Mouse (Mus musculus) CH12.LX (cell line): Measurements from ENCODE around the gene Jdp2. TPM values are rescaled to one million over a fixed set of nuclear protein-coding genes. Genes with fewer than 3 reads are reported as not detected.
A peak's percentile ranks its signal among the peaks of the same experiment; 100 is the strongest.

Experiments
- DNase-seq: peaks from one replicate; pipeline ENCODE4 v3.0.0-alpha.2; 2013; ENCODE audit errors: extremely low read depth
- H3K27ac ChIP-seq: 2 replicates; pipeline ENCODE4 v1.5.1; 2012; ENCODE audit warnings: low read depth, mild to moderate bottlenecking, control low read depth, moderate library complexity; ENCODE audit not compliant: insufficient read depth
- H3K27me3 ChIP-seq: replicated peaks from 2 replicates; pipeline ENCODE3; 2012; ENCODE audit warnings: inconsistent platforms
- H3K36me3 ChIP-seq, 2 experiments: replicated peaks in 1 of 2; 2 replicates each; pipeline versions ENCODE3 to v1.6.1; 2012; ENCODE audit warnings: inconsistent platforms in 1 of 2, low read length in 1 of 2, mild to moderate bottlenecking in 1 of 2, mixed read lengths in 1 of 2, moderate library complexity in 1 of 2; ENCODE audit not compliant: control insufficient read depth in 1 of 2, insufficient read depth in 1 of 2
- H3K4me1 ChIP-seq, 2 experiments: 2 replicates each; pipeline ENCODE4 v1.6.1; 2012; ENCODE audit warnings: inconsistent platforms in 1 of 2, moderate library complexity in 1 of 2; ENCODE audit not compliant: insufficient read depth in 2 of 2, control insufficient read depth in 1 of 2
- H3K4me2 ChIP-seq: 2 replicates; pipeline ENCODE4 v1.6.1; 2012; ENCODE audit warnings: low read depth, mild to moderate bottlenecking, control low read depth; ENCODE audit not compliant: poor library complexity, insufficient read depth, severe bottlenecking
- H3K4me3 ChIP-seq, 3 experiments: fragments of 150-350 bp in 1 of 3; sonication (generic) in 1 of 3; replicated peaks in 1 of 3; 2 replicates each; pipeline versions ENCODE3 to v1.5.1; 2011 to 2012; ENCODE audit warnings: low read depth in 2 of 3, low read length in 2 of 3, mild to moderate bottlenecking in 2 of 3, moderate library complexity in 2 of 3, control low read depth in 1 of 3, improper control_type of control experiment in 1 of 3, inconsistent platforms in 1 of 3, mixed read lengths in 1 of 3; ENCODE audit not compliant: poor library complexity in 1 of 3
- H3K79me2 ChIP-seq: replicated peaks from 2 replicates; pipeline ENCODE4 v1.6.1; 2012; ENCODE audit warnings: mild to moderate bottlenecking, moderate library complexity; ENCODE audit not compliant: control insufficient read depth, poor library complexity, insufficient read depth, severe bottlenecking; ENCODE audit errors: extremely low read depth
- H3K9ac ChIP-seq: 2 replicates; pipeline ENCODE4 v1.6.1; 2012; ENCODE audit warnings: low read depth, mild to moderate bottlenecking, control low read depth, moderate library complexity; ENCODE audit not compliant: insufficient read depth
- H3K9me3 ChIP-seq: replicated peaks from 2 replicates; pipeline ENCODE3; 2012; ENCODE audit warnings: low read length, inconsistent platforms, mixed read lengths
- BHLHE40 ChIP-seq: IDR thresholded peaks from 2 replicates; pipeline ENCODE4 v1.6.1; 2011; ENCODE audit warnings: mild to moderate bottlenecking, low read depth, low read length, improper control_type of control experiment
- CHD1 ChIP-seq: IDR thresholded peaks from 2 replicates; pipeline ENCODE4 v1.6.1; 2012; ENCODE audit warnings: low read depth, low read length, improper control_type of control experiment, inconsistent platforms
- CHD2 ChIP-seq: IDR thresholded peaks from 2 replicates; pipeline ENCODE4 v1.6.1; 2011; ENCODE audit warnings: low read length, improper control_type of control experiment
- CTCF ChIP-seq, 2 experiments: IDR thresholded peaks in 1 of 2; conservative IDR thresholded peaks in 1 of 2; 2 replicates each; pipeline ENCODE4 v1.5.1; 2011 to 2012; ENCODE audit warnings: low read depth in 2 of 2, low read length in 2 of 2, improper control_type of control experiment in 1 of 2, inconsistent platforms in 1 of 2, mild to moderate bottlenecking in 1 of 2, moderate library complexity in 1 of 2
- GABPA ChIP-seq: IDR thresholded peaks from 2 replicates; pipeline ENCODE4 v1.6.1; 2012; ENCODE audit warnings: low read depth, low read length, improper control_type of control experiment, inconsistent platforms; ENCODE audit not compliant: insufficient replicate concordance
- HCFC1 ChIP-seq: IDR thresholded peaks from 2 replicates; pipeline ENCODE4 v1.6.1; 2012; ENCODE audit warnings: low read depth, mild to moderate bottlenecking, inconsistent platforms, low read length, improper control_type of control experiment
- JUN ChIP-seq: IDR thresholded peaks from 2 replicates; pipeline ENCODE4 v1.6.1; 2011; ENCODE audit warnings: low read depth, mild to moderate bottlenecking, low read length, improper control_type of control experiment, moderate library complexity; ENCODE audit not compliant: insufficient read depth
- JUND ChIP-seq: conservative IDR thresholded peaks from 2 replicates; pipeline ENCODE4 v1.6.1; 2011; ENCODE audit warnings: low read depth, low read length, improper control_type of control experiment
- MAFK ChIP-seq: IDR thresholded peaks from 2 replicates; pipeline ENCODE4 v1.6.1; 2011; ENCODE audit warnings: low read length, improper control_type of control experiment; ENCODE audit not compliant: insufficient replicate concordance
- MAX ChIP-seq: IDR thresholded peaks from 2 replicates; pipeline ENCODE4 v1.6.1; 2011; ENCODE audit warnings: low read length, improper control_type of control experiment
- MAZ ChIP-seq: IDR thresholded peaks from 2 replicates; pipeline ENCODE4 v1.6.1; 2012; ENCODE audit warnings: low read depth, mild to moderate bottlenecking, inconsistent platforms, low read length, improper control_type of control experiment, moderate library complexity
- MEF2A ChIP-seq: IDR thresholded peaks from 2 replicates; pipeline ENCODE4 v1.6.1; 2014; ENCODE audit warnings: low read depth, mild to moderate bottlenecking, inconsistent platforms, low read length, improper control_type of control experiment, borderline replicate concordance
- MXI1 ChIP-seq: IDR thresholded peaks from 2 replicates; pipeline ENCODE4 v1.6.1; 2011; ENCODE audit warnings: mild to moderate bottlenecking, low read depth, low read length, improper control_type of control experiment
- NELFE ChIP-seq: IDR thresholded peaks from 2 replicates; pipeline ENCODE4 v1.6.1; 2011; ENCODE audit warnings: low read depth, low read length, improper control_type of control experiment
- NRF1 ChIP-seq: IDR thresholded peaks from 2 replicates; pipeline ENCODE4 v1.6.1; 2014; ENCODE audit warnings: low read depth, mild to moderate bottlenecking, inconsistent platforms, low read length, improper control_type of control experiment, moderate library complexity
- POLR2A ChIP-seq: IDR thresholded peaks from 2 replicates; pipeline ENCODE4 v1.6.1; 2011; ENCODE audit warnings: low read depth, mild to moderate bottlenecking, improper control_type of control experiment, low read length
- POLR2AphosphoS2 ChIP-seq: IDR thresholded peaks from 2 replicates; pipeline ENCODE4 v1.6.1; 2011; ENCODE audit warnings: low read depth, low read length, improper control_type of control experiment
- RAD21 ChIP-seq: IDR thresholded peaks from 2 replicates; pipeline ENCODE4 v1.6.1; 2011; ENCODE audit warnings: low read depth, mild to moderate bottlenecking, low read length, improper control_type of control experiment, moderate library complexity
- RCOR1 ChIP-seq: conservative IDR thresholded peaks from 2 replicates; pipeline ENCODE4 v1.6.1; 2012; ENCODE audit warnings: low read depth, mild to moderate bottlenecking, inconsistent platforms, low read length, improper control_type of control experiment
- SIN3A ChIP-seq: IDR thresholded peaks from 2 replicates; pipeline ENCODE4 v1.6.1; 2012; ENCODE audit warnings: low read length, improper control_type of control experiment, inconsistent platforms
- SMC3 ChIP-seq: IDR thresholded peaks from 2 replicates; pipeline ENCODE4 v1.6.1; 2011; ENCODE audit warnings: low read depth, low read length, improper control_type of control experiment
- TCF12 ChIP-seq: IDR thresholded peaks from 2 replicates; pipeline ENCODE4 v1.6.1; 2014; ENCODE audit warnings: low read depth, mild to moderate bottlenecking, inconsistent platforms, low read length, improper control_type of control experiment
- UBTF ChIP-seq: IDR thresholded peaks from 2 replicates; pipeline ENCODE4 v1.6.1; 2012; ENCODE audit warnings: low read depth, mild to moderate bottlenecking, inconsistent platforms, low read length, improper control_type of control experiment, moderate library complexity
- USF1 ChIP-seq: IDR thresholded peaks from 2 replicates; pipeline ENCODE4 v1.6.1; 2014; ENCODE audit warnings: low read depth, mild to moderate bottlenecking, inconsistent platforms, low read length, improper control_type of control experiment
- ZC3H11A ChIP-seq: IDR thresholded peaks from 2 replicates; pipeline ENCODE4 v1.6.1; 2012; ENCODE audit warnings: low read depth, mild to moderate bottlenecking, inconsistent platforms, low read length, improper control_type of control experiment
- ZNF384 ChIP-seq: IDR thresholded peaks from 2 replicates; pipeline ENCODE4 v1.6.1; 2012; ENCODE audit warnings: low read depth, low read length, improper control_type of control experiment, inconsistent platforms
- dilution Hi-C: fragments of 300-500 bp; cut with MboI; formaldehyde crosslinking; loops from 2 replicates; pipeline ENCODE4 v1.14.3; 2020; ENCODE audit warnings: low sequenced_read_pairs; ENCODE audit not compliant: extremely low pct_unique_long_range_greater_than_20kb, extremely low pct_ligation_motif_present
- in situ Hi-C: fragments of 300-500 bp; cut with MboI; formaldehyde crosslinking; loops from 3 replicates; pipeline ENCODE4 v1.14.3; 2019; ENCODE audit warnings: low sequenced_read_pairs, low pct_ligation_motif_present, low pct_unique_long_range_greater_than_20kb, mixed read lengths
- polyA plus RNA-seq: library from polyadenylated mRNA; unstranded; fragments of >175 nt; gene quantifications from 2 replicates; pipeline ENCODE4 v1.2.1, GENCODE M21; 2012; ENCODE audit warnings: low read depth; ENCODE audit not compliant: insufficient read length
- total RNA-seq, 2 experiments: library from RNA; depleted of rRNA; stranded (reverse); fragments of 300-350 nt in 1 of 2; fragments of >200 nt in 1 of 2; gene quantifications; 2 replicates each; pipeline ENCODE4 v1.2.3; 2012 to 2014

Gene Jdp2
- total and polyA plus RNA-seq, 3 experiments, result 64.7 to 104 (median 86.5) TPM

- in situ Hi-C loops, result no loop called here
- H3K79me2 ChIP-seq, result no peaks in the 10 kb centered on the region
- H3K27ac ChIP-seq, result no peak overlapping the region
- no peaks in the 10 kb centered on the region for H3K27me3 ChIP-seq
- dilution Hi-C loops, result no loop called here
- peaks cover 0 to 21% of the 10 kb centered on the region in 2 experiments; a peak in 2 of 4 replicates for H3K4me1 ChIP-seq
- H3K9me3 ChIP-seq, result peaks cover 10% of the 10 kb centered on the region
- no peak overlapping the region for H3K4me2 ChIP-seq
- DNase-seq, result no peak
- no peak overlapping the region for H3K9ac ChIP-seq
- TF ChIP-seq SMC3, result peak; percentile 73
- TF ChIP-seq ZC3H11A, result 0 out of 2 replicates have a peak, but pooled peaks have one; percentile 11
- no peak for TF ChIP-seq RCOR1
- TF ChIP-seq JUND, result no peak
- TF ChIP-seq NRF1, result no peak
- no peak for TF ChIP-seq MEF2A
- TF ChIP-seq CTCF (conservative IDR thresholded peaks at IDR 0.05 in 1 of 2, IDR thresholded peaks at IDR 0.05 in 1 of 2; ENCODE audit: low read depth in 2 of 2, low read length in 2 of 2), result peak in 1 of 2 experiments; percentile 73; a peak in 2 of 4 replicates
- TF ChIP-seq POLR2AphosphoS2, result no peak
- TF ChIP-seq GABPA, result no peak
- TF ChIP-seq CHD1, result no peak
- TF ChIP-seq MAFK, result no peak
- peak; percentile 68 for TF ChIP-seq RAD21
- TF ChIP-seq BHLHE40, result no peak
- TF ChIP-seq UBTF, result no peak
- peaks cover 4 to 18% of the 10 kb centered on the region in 2 experiments for H3K36me3 ChIP-seq
- no peak overlapping the region for H3K4me3 ChIP-seq
Measured at GRCm38 (mm10) chr12:85647346-85647745, 48.5 kb downstream of the Jdp2 start.

GRCm38 (mm10) chr12:85647955-85648354 lies 49.1 kb downstream of the Jdp2 start:
- Histone ChIP-seq H3K4me1 (peaks cover 0 to 21% of the 10 kb centered on the region in 2 experiments; a peak in 2 of 4 replicates), H3K27me3 (no peaks in the 10 kb centered on the region), H3K36me3 (peaks cover 0 to 12% of the 10 kb centered on the region in 2 experiments), H3K9ac (no peak overlapping the region), H3K27ac (no peak overlapping the region), H3K9me3 (peaks cover 10% of the 10 kb centered on the region), H3K4me3 (no peak overlapping the region), H3K4me2 (no peak overlapping the region), H3K79me2 (no peaks in the 10 kb centered on the region)
- TF ChIP-seq JUND (no peak), RAD21 (no peak), ZNF384 (no peak), HCFC1 (no peak), MAZ (no peak), POLR2A (no peak), SMC3 (no peak), USF1 (no peak), SIN3A (no peak), JUN (no peak), CHD1 (no peak), MXI1 (no peak), MAX (no peak), NELFE (no peak), ZC3H11A (no peak), UBTF (no peak), TCF12 (no peak), CHD2 (no peak), GABPA (no peak)
- in situ Hi-C loops (no loop called here), dilution Hi-C loops (no loop called here)
- no peak for DNase-seq
